Mouse (Mus musculus) limb, embryonic 15.5 days (tissue): ENCODE measurements around the gene Prpf18. TPM values are rescaled to one million over a fixed set of nuclear protein-coding genes. Genes with fewer than 3 reads are reported as not detected.
A peak's percentile ranks its signal among the peaks of the same experiment; 100 is the strongest.

Experiments used
- ATAC-seq: fragments of 200-750 bp; cut with Nextera tagmentation; 2 replicates; pipeline ENCODE4 v1.8.0; 2017; ENCODE audit warnings: low read depth, moderate TSS enrichment; ENCODE audit not compliant: insufficient number of reproducible peaks, low FRiP score, low TSS enrichment
- H3K27ac ChIP-seq: fragments of 300-500 bp; sonication (generic); 2 replicates; pipeline ENCODE4 v1.5.1; 2015; ENCODE audit warnings: moderate library complexity, mild to moderate bottlenecking, inconsistent platforms
- H3K27me3 ChIP-seq: fragments of 300-500 bp; sonication (generic); 2 replicates; pipeline ENCODE4 v1.6.1; 2015; ENCODE audit warnings: inconsistent platforms
- H3K36me3 ChIP-seq: fragments of 300-500 bp; sonication (generic); 2 replicates; pipeline ENCODE4 v1.6.1; 2015; ENCODE audit warnings: inconsistent platforms
- H3K4me1 ChIP-seq: fragments of 300-500 bp; sonication (generic); 2 replicates; pipeline ENCODE4 v1.6.1; 2015; ENCODE audit warnings: inconsistent platforms
- H3K4me2 ChIP-seq: fragments of 300-500 bp; sonication (generic); 2 replicates; pipeline ENCODE4 v1.6.1; 2015; ENCODE audit warnings: mild to moderate bottlenecking, inconsistent platforms
- H3K4me3 ChIP-seq: fragments of 300-500 bp; sonication (generic); 2 replicates; pipeline ENCODE4 v1.5.1; 2015; ENCODE audit warnings: mild to moderate bottlenecking, inconsistent platforms
- H3K9ac ChIP-seq: fragments of 300-500 bp; sonication (generic); 2 replicates; pipeline ENCODE4 v1.6.1; 2015; ENCODE audit warnings: inconsistent platforms
- H3K9me3 ChIP-seq: fragments of 300-500 bp; sonication (generic); 2 replicates; pipeline ENCODE4 v1.6.1; 2016; ENCODE audit warnings: inconsistent platforms
- WGBS: fragments of 180-500 bp; shearing (Covaris S2); methylation state at CpG from one replicate; pipeline ENCODE4 v1.1.7; 2015; 5-methylcytosine and 5-hydroxymethylcytosine counted together
- polyA plus RNA-seq: library from polyadenylated mRNA; unstranded; fragments of >200 nt; fragmentation: Nextera tagmentation; extraction: Ambion mirVana; gene quantifications from 2 replicates; pipeline ENCODE4 v1.2.1, GENCODE M21; 2015

Prpf18 gene
- polyA plus RNA-seq, 1 experiment from 2014 or later = 34.1 TPM

GRCm38 (mm10) chr2:4611704-4612103 lies 40.2 kb downstream of the Prpf18 start:
- 70% methylated on average over 10 of the region's 10 CpGs for WGBS
- no peaks in the 10 kb centered on the region for H3K27me3 ChIP-seq
- H3K27ac ChIP-seq = 0 out of 2 replicates have a peak overlapping the region, but pooled peaks have one; percentile 13
- ATAC-seq = no peak
- no peak overlapping the region for H3K4me2 ChIP-seq
- no peak overlapping the region for H3K9ac ChIP-seq
- H3K4me3 ChIP-seq = no peak overlapping the region
- H3K9me3 ChIP-seq = no peaks in the 10 kb centered on the region
- H3K36me3 ChIP-seq = peaks cover 62% of the 10 kb centered on the region
- peaks cover 13% of the 10 kb centered on the region; the same call in 1 of the 2 replicates for H3K4me1 ChIP-seq

- H3K9ac ChIP-seq = no peak overlapping the region
- no peak overlapping the region for H3K27ac ChIP-seq
- no peaks in the 10 kb centered on the region for H3K27me3 ChIP-seq
- H3K4me3 ChIP-seq = no peak overlapping the region
- no peak overlapping the region for H3K4me2 ChIP-seq
- no peak for ATAC-seq
- 46% methylated on average over 6 of the region's 6 CpGs for WGBS
- H3K9me3 ChIP-seq = no peaks in the 10 kb centered on the region
- peaks cover 66% of the 10 kb centered on the region for H3K36me3 ChIP-seq
- peaks cover 15% of the 10 kb centered on the region; the same call in 1 of the 2 replicates for H3K4me1 ChIP-seq
Observed at GRCm38 (mm10) chr2:4611295-4611694, 40.6 kb downstream of the Prpf18 start.

DNA sequence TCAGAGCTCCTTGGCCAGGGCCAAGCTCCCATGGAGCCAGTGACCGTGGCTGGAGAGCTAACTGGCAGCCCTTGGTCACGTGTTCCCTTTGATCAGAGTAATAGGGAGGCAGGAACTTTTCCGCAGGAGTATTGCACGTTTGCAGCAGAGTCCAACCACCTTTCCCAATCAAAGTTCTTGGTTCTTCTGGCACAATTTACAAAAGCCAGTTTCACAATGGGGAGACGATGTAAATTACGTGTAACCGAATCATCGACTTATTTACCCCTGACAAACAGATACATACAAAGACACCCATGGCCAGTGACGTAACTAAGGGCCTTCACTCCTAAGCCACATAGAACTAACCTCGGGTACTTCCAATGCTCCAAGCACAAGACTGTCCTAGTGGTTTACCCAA lies 42.5 kb downstream of the Prpf18 start:
- WGBS = 82% methylated on average over 10 of the region's 10 CpGs
- H3K4me2 ChIP-seq = no peak overlapping the region
- H3K36me3 ChIP-seq = peaks cover 82% of the 10 kb centered on the region
- no peaks in the 10 kb centered on the region for H3K27me3 ChIP-seq
- no peak for ATAC-seq
- H3K9ac ChIP-seq = no peak overlapping the region
- H3K9me3 ChIP-seq = no peaks in the 10 kb centered on the region
- H3K4me3 ChIP-seq = no peak overlapping the region
- peaks cover 15% of the 10 kb centered on the region; the same call in 1 of the 2 replicates for H3K4me1 ChIP-seq
- H3K27ac ChIP-seq = no peak overlapping the region

DNA sequence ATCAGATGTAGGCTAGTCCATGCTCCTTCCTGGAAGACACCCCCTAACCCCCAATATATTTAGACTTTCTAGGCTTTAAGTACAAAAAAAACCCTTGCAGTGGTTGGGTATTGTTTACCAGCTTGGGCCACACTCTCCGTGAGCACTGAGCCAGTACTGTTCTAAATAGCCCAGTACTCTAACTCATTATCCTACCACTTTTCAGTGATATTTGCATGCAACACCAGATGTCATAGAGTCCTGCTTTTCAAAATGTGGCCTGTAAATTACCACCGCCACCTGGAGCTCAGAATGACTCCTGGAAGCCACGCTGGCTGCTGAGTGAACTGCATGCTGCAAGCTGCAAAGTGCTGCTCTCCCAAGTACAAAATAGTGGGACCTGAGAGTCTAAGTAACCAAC lies 43.7 kb downstream of the Prpf18 start:
- Histone ChIP-seq H3K4me1 (peaks cover 15% of the 10 kb centered on the region; the same call in 1 of the 2 replicates), H3K36me3 (peaks cover 89% of the 10 kb centered on the region), H3K4me3 (no peak overlapping the region), H3K27me3 (no peaks in the 10 kb centered on the region; the same call in 1 of the 2 replicates), H3K9ac (no peak overlapping the region), H3K4me2 (no peak overlapping the region), H3K27ac (no peak overlapping the region), H3K9me3 (no peaks in the 10 kb centered on the region)
- 60% methylated on average over 3 of the region's 3 CpGs for WGBS
- no peak for ATAC-seq

GRCm38 (mm10) chr2:4606559-4606958 lies 45.4 kb downstream of the Prpf18 start:
- H3K4me2 ChIP-seq = no peak overlapping the region
- no peak overlapping the region for H3K9ac ChIP-seq
- H3K27me3 ChIP-seq = no peaks in the 10 kb centered on the region; the same call in 1 of the 2 replicates
- no peak overlapping the region for H3K4me3 ChIP-seq
- no peaks in the 10 kb centered on the region for H3K9me3 ChIP-seq
- WGBS = 78% methylated on average over 3 of the region's 3 CpGs
- peaks cover 88% of the 10 kb centered on the region for H3K36me3 ChIP-seq
- no peak for ATAC-seq
- peaks cover 17% of the 10 kb centered on the region for H3K4me1 ChIP-seq
- H3K27ac ChIP-seq = no peak overlapping the region

DNA sequence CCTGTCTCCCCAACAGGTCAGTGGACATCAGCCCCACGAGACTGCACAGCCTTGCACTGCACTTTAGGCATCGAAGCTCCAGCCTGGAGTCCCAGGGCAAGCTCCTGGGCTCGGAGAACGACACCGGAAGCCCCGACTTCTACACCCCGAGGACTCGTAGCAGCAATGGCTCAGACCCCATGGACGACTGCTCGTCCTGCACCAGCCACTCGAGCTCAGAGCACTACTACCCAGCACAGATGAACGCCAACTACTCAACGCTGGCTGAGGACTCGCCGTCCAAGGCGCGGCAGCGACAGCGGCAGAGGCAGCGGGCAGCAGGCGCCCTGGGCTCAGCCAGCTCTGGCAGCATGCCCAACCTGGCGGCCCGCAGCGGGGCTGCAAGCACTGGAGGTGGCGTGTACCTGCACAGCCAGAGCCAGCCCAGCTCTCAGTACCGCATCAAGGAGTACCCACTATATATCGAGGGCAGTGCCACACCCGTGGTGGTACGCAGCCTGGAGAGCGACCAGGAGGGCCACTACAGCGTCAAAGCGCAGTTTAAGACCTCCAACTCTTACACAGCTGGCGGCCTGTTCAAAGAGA lies 48.5 kb downstream of the Prpf18 start:
- Histone ChIP-seq H3K9me3 (no peaks in the 10 kb centered on the region), H3K27ac (no peak overlapping the region), H3K4me1 (peaks cover 32% of the 10 kb centered on the region), H3K36me3 (peaks cover 59% of the 10 kb centered on the region), H3K9ac (no peak overlapping the region), H3K4me2 (no peak overlapping the region), H3K4me3 (no peak overlapping the region), H3K27me3 (no peaks in the 10 kb centered on the region; the same call in 1 of the 2 replicates)
- ATAC-seq = no peak
- WGBS = 83% methylated on average over 33 of the region's 33 CpGs

DNA sequence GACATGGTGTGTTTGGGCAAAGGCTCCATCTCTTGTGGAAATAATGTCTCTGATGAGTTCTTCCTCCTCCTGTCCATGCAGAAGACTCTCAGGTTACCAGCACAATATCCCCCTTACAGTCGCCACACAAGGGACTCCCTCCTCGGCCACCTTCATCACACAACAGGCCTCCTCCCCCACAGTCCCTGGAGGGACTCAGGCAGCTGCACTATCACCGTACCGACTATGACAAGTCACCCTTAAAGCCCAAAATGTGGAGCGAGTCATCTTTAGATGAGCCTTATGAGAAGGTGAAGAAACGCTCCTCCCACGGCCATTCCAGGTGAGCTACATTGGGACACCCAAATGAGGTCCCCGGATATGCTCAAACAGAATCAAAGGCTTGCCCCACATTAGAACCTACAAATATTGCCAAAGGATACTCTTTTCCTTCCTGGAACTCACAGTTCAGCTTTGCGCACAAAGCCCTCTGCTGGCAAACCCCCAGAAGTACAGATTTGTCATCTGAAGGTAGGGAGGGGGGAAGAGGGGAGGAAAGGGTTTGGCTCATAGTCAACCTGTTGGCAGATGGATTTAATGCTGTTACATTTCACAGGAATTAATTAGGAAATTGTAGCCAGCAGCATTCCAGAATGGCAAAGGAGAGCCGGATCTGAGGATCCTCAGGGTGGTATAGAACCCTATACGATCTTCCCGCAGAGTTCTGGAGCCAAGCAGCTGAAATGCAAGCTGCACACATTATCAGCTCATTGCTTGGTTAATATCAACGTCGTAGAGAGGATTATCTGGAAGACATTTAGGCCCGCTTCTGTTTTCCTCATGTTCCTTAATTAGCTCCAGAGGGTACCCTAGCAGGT lies 50.7 kb downstream of the Prpf18 start:
- WGBS = 28% methylated on average over 15 of the region's 15 CpGs
- Histone ChIP-seq H3K9ac (no peak overlapping the region), H3K4me2 (no peak overlapping the region), H3K4me3 (no peak overlapping the region), H3K27ac (peak overlapping the region; percentile 43), H3K36me3 (peaks cover 52% of the 10 kb centered on the region), H3K27me3 (no peaks in the 10 kb centered on the region; the same call in 1 of the 2 replicates), H3K9me3 (no peaks in the 10 kb centered on the region), H3K4me1 (peaks cover 26% of the 10 kb centered on the region)
- ATAC-seq = 0 out of 2 replicates have a peak, but pooled peaks have one; percentile 25

DNA sequence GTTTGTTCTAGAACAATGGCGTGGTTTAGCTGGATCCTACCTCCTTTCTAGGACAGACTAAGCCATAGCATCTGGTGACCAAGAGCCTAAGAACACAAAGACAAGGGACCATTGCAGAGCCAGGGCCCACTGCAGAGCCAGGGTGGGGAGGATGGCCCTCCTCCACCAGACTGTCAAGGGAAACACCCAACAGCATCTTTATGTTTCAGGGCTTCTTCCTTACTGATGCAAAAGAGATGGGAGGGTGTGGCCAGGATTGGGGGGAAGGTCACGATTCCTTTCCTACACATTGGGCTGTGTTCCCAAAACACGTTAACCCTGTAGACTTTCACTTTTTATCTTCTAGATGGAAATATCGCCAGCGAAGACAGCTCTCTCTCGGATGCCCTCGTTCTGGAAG lies 54.9 kb downstream of the Prpf18 start:
- Histone ChIP-seq H3K4me1 (peaks cover 31% of the 10 kb centered on the region), H3K4me3 (no peak overlapping the region), H3K9me3 (no peaks in the 10 kb centered on the region), H3K4me2 (no peak overlapping the region), H3K36me3 (peaks cover 53% of the 10 kb centered on the region), H3K27ac (no peak overlapping the region), H3K9ac (no peak overlapping the region), H3K27me3 (no peaks in the 10 kb centered on the region)
- WGBS = 87% methylated on average over 7 of the region's 7 CpGs
- no peak for ATAC-seq

DNA sequence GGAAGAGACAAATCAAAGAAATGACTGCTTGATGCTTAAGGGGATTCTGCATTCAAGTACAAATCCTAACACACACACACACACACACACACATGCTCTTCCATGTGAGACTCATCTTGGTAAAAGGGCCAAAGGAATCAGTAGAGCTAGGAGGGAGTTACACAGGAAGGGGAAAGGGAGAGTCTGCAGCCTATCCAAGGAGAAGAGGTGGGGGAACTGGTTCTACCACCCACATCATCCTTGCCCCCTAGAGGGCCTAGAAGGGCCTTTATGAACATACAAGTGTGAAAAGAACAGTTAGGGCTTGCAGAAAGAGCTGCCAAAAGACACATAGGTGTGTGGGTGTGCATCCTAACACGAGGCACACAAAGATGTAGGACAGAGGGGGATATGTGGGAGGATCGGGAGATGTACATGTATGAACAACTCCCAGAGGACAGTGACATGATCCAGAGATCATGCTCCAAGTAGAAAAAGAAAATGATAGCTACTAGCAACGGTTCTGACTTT lies 58.0 kb downstream of the Prpf18 start:
- 0 out of 2 replicates have a peak overlapping the region, but pooled peaks have one; percentile 22 for H3K27ac ChIP-seq
- no peak for ATAC-seq
- WGBS = 84% methylated on average over 3 of the region's 3 CpGs
- H3K36me3 ChIP-seq = peaks cover 75% of the 10 kb centered on the region
- no peaks in the 10 kb centered on the region for H3K9me3 ChIP-seq
- H3K4me2 ChIP-seq = no peak overlapping the region
- no peak overlapping the region for H3K4me3 ChIP-seq
- H3K27me3 ChIP-seq = no peaks in the 10 kb centered on the region
- H3K4me1 ChIP-seq = peaks cover 12% of the 10 kb centered on the region; the same call in 1 of the 2 replicates
- no peak overlapping the region for H3K9ac ChIP-seq

DNA sequence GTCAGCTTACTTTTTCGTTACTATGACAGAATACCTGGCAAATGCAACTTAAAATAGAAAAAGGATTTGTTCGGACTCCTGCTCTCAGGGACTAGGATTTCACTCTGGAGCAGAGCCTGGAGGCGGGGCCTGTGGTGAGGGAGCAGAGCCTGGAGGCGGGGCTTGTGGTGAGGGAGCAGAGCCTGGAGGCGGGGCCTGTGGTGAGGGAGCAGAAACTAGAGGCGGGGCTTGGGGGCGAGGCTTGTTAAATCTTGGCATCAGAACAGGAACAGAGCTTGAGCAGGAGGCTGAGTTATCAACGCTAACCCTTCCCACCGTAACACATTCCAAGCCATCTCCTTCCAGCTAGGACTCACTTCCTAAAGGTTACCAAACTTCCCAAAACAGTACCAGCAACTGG lies 58.5 kb downstream of the Prpf18 start:
- Histone ChIP-seq H3K27me3 (no peaks in the 10 kb centered on the region), H3K9ac (no peak overlapping the region), H3K36me3 (peaks cover 76% of the 10 kb centered on the region), H3K4me2 (no peak overlapping the region), H3K27ac (peak overlapping the region; percentile 22; the same call in 1 of the 2 replicates), H3K9me3 (no peaks in the 10 kb centered on the region), H3K4me3 (no peak overlapping the region), H3K4me1 (peaks cover 14% of the 10 kb centered on the region)
- peak; percentile 74 for ATAC-seq
- 29% methylated on average over 9 of the region's 9 CpGs for WGBS

DNA sequence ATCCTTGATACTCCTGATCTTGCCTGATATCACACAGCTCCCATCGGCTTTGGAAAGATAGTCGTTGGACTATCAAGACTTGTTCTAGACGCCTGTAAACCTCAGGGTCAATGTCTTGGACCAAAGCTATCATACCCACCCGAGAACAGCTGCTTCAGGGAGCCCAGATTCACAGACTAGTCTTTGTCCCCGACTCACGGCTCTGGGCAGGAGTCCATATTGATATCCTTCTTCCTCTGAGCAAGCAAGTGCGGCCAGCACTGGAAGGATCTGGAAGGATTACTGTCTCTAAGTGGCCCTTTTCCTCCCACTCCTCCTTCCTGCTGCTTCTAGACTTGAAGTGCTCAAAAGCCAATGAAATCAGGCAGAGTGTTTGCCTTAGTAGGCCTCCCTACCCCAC lies 59.2 kb downstream of the Prpf18 start:
- Histone ChIP-seq H3K4me2 (no peak overlapping the region), H3K4me3 (no peak overlapping the region), H3K4me1 (peaks cover 21% of the 10 kb centered on the region), H3K36me3 (peaks cover 75% of the 10 kb centered on the region), H3K9ac (no peak overlapping the region), H3K27ac (peak overlapping the region; percentile 22; the same call in 1 of the 2 replicates), H3K27me3 (no peaks in the 10 kb centered on the region), H3K9me3 (no peaks in the 10 kb centered on the region)
- 86% methylated on average over 7 of the region's 7 CpGs for WGBS
- no peak for ATAC-seq

DNA sequence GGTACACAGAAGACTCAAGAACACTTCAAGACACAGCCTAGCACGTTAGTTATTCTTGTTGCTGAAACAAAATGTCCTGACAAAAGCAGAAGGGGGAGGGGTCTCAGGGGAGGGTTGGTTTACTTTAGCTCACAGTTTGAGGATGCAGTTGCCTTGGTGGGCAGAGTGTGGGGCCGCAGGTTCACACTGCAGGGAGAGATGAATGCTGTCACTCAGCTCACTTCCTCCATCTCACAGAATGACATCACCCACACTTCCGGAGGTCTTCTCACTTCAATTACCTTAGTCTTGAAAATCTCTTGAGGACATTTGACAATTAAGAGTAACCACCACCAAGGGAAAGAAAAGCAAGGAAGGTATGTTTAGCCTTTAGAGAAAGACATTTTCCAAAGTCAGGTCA lies 60.3 kb downstream of the Prpf18 start:
- no peaks in the 10 kb centered on the region for H3K9me3 ChIP-seq
- no peak for ATAC-seq

More for the DNA sequence above, 60.3 kb downstream of the Prpf18 start:
- H3K4me2 ChIP-seq = no peak overlapping the region
- H3K4me3 ChIP-seq = no peak overlapping the region
- no peak overlapping the region for H3K27ac ChIP-seq
- peaks cover 66% of the 10 kb centered on the region for H3K36me3 ChIP-seq
- H3K4me1 ChIP-seq = peaks cover 32% of the 10 kb centered on the region
- H3K9ac ChIP-seq = no peak overlapping the region
- 68% methylated on average over 3 of the region's 3 CpGs for WGBS
- H3K27me3 ChIP-seq = no peaks in the 10 kb centered on the region
